30 mouse cellular contexts compared by ENCODE assay signal in genomic region chr1:23141121-23141811, GRCm38 (mm10). TPM values are rescaled to one million over a fixed set of nuclear protein-coding genes. Genes with fewer than 3 reads are reported as not detected.
DNase-seq lines count a peak whose midpoint lies in the region; ATAC-seq and TF ChIP-seq lines count a peak whose summit lies in the region.
"Had no signal": no experiment of that assay in that cellular context is flagged by ENCODE, and none has a peak within 500 bp of the region (broad histone marks: within the 10 kb centered on the region; RNA-seq: fewer than 3 reads in every experiment).

No protein-coding gene starts in this region.

- no peaks in the 10 kb centered on the region for H3K36me3 ChIP-seq in midbrain, embryonic 11.5 days (ENCODE audit: control insufficient read depth, insufficient read depth, low read length)
- H3K36me3 ChIP-seq in midbrain, embryonic 10.5 days = no peaks in the 10 kb centered on the region
- no peaks in the 10 kb centered on the region for H3K36me3 ChIP-seq in hindbrain, embryonic 13.5 days
- H3K36me3 ChIP-seq in hindbrain, embryonic 15.5 days = no peaks in the 10 kb centered on the region
- H3K36me3 ChIP-seq in midbrain, postnatal 0 days (ENCODE audit: insufficient read depth, low read length) = no peaks in the 10 kb centered on the region
- H3K36me3 ChIP-seq: forebrain, embryonic 15.5 days; limb, embryonic 10.5 days; limb, embryonic 15.5 days; liver, embryonic 13.5 days had no signal

- H3K9ac ChIP-seq in midbrain, embryonic 11.5 days (ENCODE audit: low read length) = no peak overlapping the region
- no peak overlapping the region for H3K9ac ChIP-seq in hindbrain, embryonic 13.5 days
- no peak overlapping the region for H3K9ac ChIP-seq in hindbrain, embryonic 15.5 days
- no peak overlapping the region for H3K9ac ChIP-seq in midbrain, postnatal 0 days (replicated peaks; ENCODE audit: low read length, poor library complexity, severe bottlenecking)
- H3K9ac ChIP-seq: forebrain, embryonic 15.5 days; limb, embryonic 15.5 days; liver, embryonic 13.5 days had no signal

- ATAC-seq in midbrain, embryonic 11.5 days (ENCODE audit: low FRiP score) = 0 out of 2 replicates have a peak, but pooled peaks have one; percentile 46
- ATAC-seq in hindbrain, embryonic 13.5 days (ENCODE audit: low FRiP score) = peak; percentile 69; the same call in 1 of the 2 replicates
- ATAC-seq in hindbrain, embryonic 15.5 days (ENCODE audit: low FRiP score, low read depth) = peak; percentile 23; the same call in 1 of the 2 replicates
- no peak for ATAC-seq in midbrain, postnatal 0 days (ENCODE audit: low FRiP score)
- ATAC-seq: activated CD4-positive, CD25-positive, alpha-beta regulatory T cell, adult 4 months; intestine, embryonic 16.5 days; lung, postnatal 0 days had no signal

- H3K4me2 ChIP-seq in midbrain, embryonic 11.5 days = no peak overlapping the region
- no peak overlapping the region for H3K4me2 ChIP-seq in hindbrain, embryonic 13.5 days
- H3K4me2 ChIP-seq in hindbrain, embryonic 15.5 days = no peak overlapping the region
- no peak overlapping the region for H3K4me2 ChIP-seq in midbrain, postnatal 0 days (ENCODE audit: low read depth, low read length, poor library complexity, severe bottlenecking)
- H3K4me2 ChIP-seq: forebrain, embryonic 15.5 days; limb, embryonic 15.5 days; liver, embryonic 13.5 days had no signal

- DNase-seq in midbrain, embryonic 11.5 days (ENCODE audit: low spot score, missing footprints) = no peak
- DNase-seq in midbrain, embryonic 10.5 days (ENCODE audit: low spot score) = no peak
- DNase-seq in midbrain, postnatal 0 days (ENCODE audit: low spot score) = peak; percentile 6
- no peak for DNase-seq in layer of hippocampus, adult 18-20 months (ENCODE audit: low spot score in 2 of 2)
- DNase-seq in B cell, adult 2 months = no peak
- DNase-seq: adrenal gland, adult 2 months; heart, adult 2 months; liver, embryonic 13.5 days; spleen, adult 18-20 months; thymus, adult 2 months; thymus, postnatal 36 days had no signal

- no peaks in the 10 kb centered on the region for H3K4me1 ChIP-seq in midbrain, embryonic 11.5 days (ENCODE audit: control insufficient read depth, insufficient read depth, low read length)
- peaks cover 11% of the 10 kb centered on the region for H3K4me1 ChIP-seq in midbrain, embryonic 10.5 days
- no peaks in the 10 kb centered on the region for H3K4me1 ChIP-seq in hindbrain, embryonic 13.5 days (replicated peaks)
- H3K4me1 ChIP-seq in hindbrain, embryonic 15.5 days (replicated peaks) = no peaks in the 10 kb centered on the region
- no peaks in the 10 kb centered on the region for H3K4me1 ChIP-seq in midbrain, postnatal 0 days (ENCODE audit: insufficient read depth, low read length)
- H3K4me1 ChIP-seq: limb, embryonic 10.5 days; limb, embryonic 15.5 days; liver, embryonic 13.5 days; megakaryocyte, embryonic 14.5 days had no signal

- H3K4me3 ChIP-seq in midbrain, embryonic 11.5 days (ENCODE audit: low read depth, low read length) = no peak overlapping the region
- H3K4me3 ChIP-seq in midbrain, embryonic 10.5 days = no peak overlapping the region
- no peak overlapping the region for H3K4me3 ChIP-seq in hindbrain, embryonic 13.5 days
- no peak overlapping the region for H3K4me3 ChIP-seq in hindbrain, embryonic 15.5 days
- H3K4me3 ChIP-seq in midbrain, postnatal 0 days (ENCODE audit: low read depth, low read length) = no peak overlapping the region
- H3K4me3 ChIP-seq: forebrain, embryonic 15.5 days; heart, adult 2 months; limb, embryonic 10.5 days; limb, embryonic 15.5 days; liver, embryonic 13.5 days; megakaryocyte, embryonic 14.5 days had no signal

- H3K27me3 ChIP-seq in midbrain, embryonic 11.5 days (ENCODE audit: control insufficient read depth, insufficient read depth, low read length) = no peaks in the 10 kb centered on the region
- H3K27me3 ChIP-seq in midbrain, embryonic 10.5 days (ENCODE audit: low read depth, poor library complexity, severe bottlenecking) = no peaks in the 10 kb centered on the region
- no peaks in the 10 kb centered on the region for H3K27me3 ChIP-seq in hindbrain, embryonic 13.5 days
- H3K27me3 ChIP-seq in hindbrain, embryonic 15.5 days = no peaks in the 10 kb centered on the region
- H3K27me3 ChIP-seq in midbrain, postnatal 0 days (ENCODE audit: insufficient read depth, low read length) = no peaks in the 10 kb centered on the region
- H3K27me3 ChIP-seq: CH12.LX; forebrain, embryonic 15.5 days; limb, embryonic 15.5 days; liver, embryonic 13.5 days; megakaryocyte, embryonic 14.5 days had no signal

- 82% methylated on average over 10 of the region's 10 CpGs for WGBS in midbrain, embryonic 11.5 days
- 87% methylated on average over 10 of the region's 10 CpGs for WGBS in midbrain, embryonic 10.5 days
- 71% methylated on average over 10 of the region's 10 CpGs for WGBS in hindbrain, embryonic 13.5 days
- 74% methylated on average over 10 of the region's 10 CpGs for WGBS in hindbrain, embryonic 15.5 days
- 80% methylated on average over 10 of the region's 10 CpGs for WGBS in midbrain, postnatal 0 days

- no peak for TF ChIP-seq CTCF in midbrain, postnatal 0 days (IDR thresholded peaks at IDR 0.05)

- no peaks in the 10 kb centered on the region for H3K9me3 ChIP-seq in midbrain, embryonic 11.5 days (ENCODE audit: control insufficient read depth, low read length)
- no peaks in the 10 kb centered on the region for H3K9me3 ChIP-seq in midbrain, embryonic 10.5 days (replicated peaks)
- no peaks in the 10 kb centered on the region for H3K9me3 ChIP-seq in hindbrain, embryonic 13.5 days
- H3K9me3 ChIP-seq in hindbrain, embryonic 15.5 days = no peaks in the 10 kb centered on the region
- no peaks in the 10 kb centered on the region for H3K9me3 ChIP-seq in midbrain, postnatal 0 days (ENCODE audit: low read length)
- H3K9me3 ChIP-seq: forebrain, embryonic 15.5 days; limb, embryonic 10.5 days; limb, embryonic 15.5 days; liver, embryonic 13.5 days had no signal

- no peak overlapping the region for H3K27ac ChIP-seq in midbrain, embryonic 11.5 days (ENCODE audit: low read depth, low read length)
- H3K27ac ChIP-seq in midbrain, embryonic 10.5 days (replicated peaks) = no peak overlapping the region
- H3K27ac ChIP-seq in hindbrain, embryonic 13.5 days = no peak overlapping the region
- no peak overlapping the region for H3K27ac ChIP-seq in hindbrain, embryonic 15.5 days (replicated peaks)
- no peak overlapping the region for H3K27ac ChIP-seq in midbrain, postnatal 0 days (ENCODE audit: low read depth, low read length)
- H3K27ac ChIP-seq: forebrain, embryonic 15.5 days; heart, adult 2 months; kidney, postnatal 0 days; limb, embryonic 10.5 days; limb, embryonic 15.5 days; liver, embryonic 13.5 days had no signal

RNA-seq across cellular contexts. Expression of gene 4933415F23Rik, which starts 39.2 kb away (rescaled TPM):
- not detected in 2 replicates for polyA plus RNA-seq in midbrain, embryonic 11.5 days (2014; fragmentation: Nextera tagmentation; extraction: Ambion mirVana)
- not detected in 2 replicates for polyA plus RNA-seq in midbrain, embryonic 10.5 days (2016; fragmentation: Nextera tagmentation; extraction: Ambion mirVana)
- not detected in 2 replicates for polyA plus RNA-seq in hindbrain, embryonic 13.5 days (2015; fragmentation: Nextera tagmentation; extraction: Ambion mirVana)
- polyA plus RNA-seq in hindbrain, embryonic 15.5 days (2015; fragmentation: Nextera tagmentation; extraction: Ambion mirVana) = not detected in 2 replicates
- total RNA-seq in midbrain, postnatal 0 days (2014; rRNA removed) = 0.11 TPM in 1 of 2 replicates, not detected in the other
- polyA plus RNA-seq in midbrain, postnatal 0 days (2015; fragmentation: Nextera tagmentation; extraction: Ambion mirVana) = not detected in 2 replicates
- total RNA-seq in layer of hippocampus, adult 18-20 months (2021) = not detected
- total RNA-seq: adrenal gland, adult 2 months; adrenal gland, postnatal 36 days; CH12.LX; common myeloid progenitor, adult 5-6 weeks; ES-E14; heart, adult 2 months; heart, postnatal 14 days; left cerebral cortex, postnatal 10 days had no signal
- polyA plus RNA-seq: activated CD4-positive, CD25-positive, alpha-beta regulatory T cell, adult 4 months; adrenal gland, adult 2 months; C2C12; forebrain, embryonic 15.5 days; heart, embryonic 14.5 days; intestine, embryonic 16.5 days; kidney, postnatal 0 days; large intestine, adult 2 months; limb, embryonic 10.5 days; limb, embryonic 15.5 days; liver, embryonic 13.5 days; lung, postnatal 0 days had no signal
